Mouse (Mus musculus): Measurements from ENCODE around the gene Zfp93. TPM values are rescaled to one million over a fixed set of nuclear protein-coding genes. Genes with fewer than 3 reads are reported as not detected.

Gene Zfp93
- polyA plus RNA-seq, 1 experiment from 2014 or later, result 7.1 TPM

DNA sequence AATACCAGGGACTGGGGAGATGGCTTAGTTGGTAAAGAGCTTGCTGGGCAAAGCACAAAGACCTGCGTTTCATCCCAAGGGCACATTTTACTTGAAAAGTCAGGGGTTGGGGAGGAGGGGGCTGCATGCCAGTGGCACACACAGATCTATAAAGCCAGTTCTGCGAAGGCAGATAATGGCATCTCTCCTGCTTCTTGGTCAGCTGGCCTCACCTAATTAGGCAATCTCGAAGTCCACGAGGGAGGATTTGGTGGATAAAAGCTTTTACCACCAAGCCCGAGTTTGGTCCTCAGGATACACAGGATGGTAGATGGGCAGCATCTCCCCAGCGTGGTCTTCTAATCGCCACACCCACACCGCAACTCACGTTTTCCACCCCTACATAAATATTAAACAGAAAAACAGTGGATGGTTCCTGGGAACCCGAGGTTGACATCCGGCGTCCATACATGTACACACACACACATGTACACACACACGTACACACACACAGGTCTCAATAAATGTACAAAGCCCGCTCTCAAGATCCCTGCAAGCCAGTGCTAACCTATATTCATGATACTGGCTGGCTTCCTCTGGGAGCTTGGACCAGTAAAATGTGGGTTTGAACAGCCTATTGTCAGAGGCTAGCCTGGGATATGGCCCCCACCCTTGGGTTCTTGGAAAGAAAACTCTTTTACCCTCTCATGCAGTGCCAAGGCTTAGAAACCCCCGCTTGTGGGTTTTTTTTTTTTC is 27.3 kb downstream of the Zfp93 start:
- H3K4me3 ChIP-seq (ENCODE audit: low read depth, low read length), result peak overlapping the region; percentile 75; the same call in 1 of the 2 replicates
- H3K27ac ChIP-seq (ENCODE audit: low read length), result no peak overlapping the region
- H3K9ac ChIP-seq (ENCODE audit: low read depth, low read length), result peak overlapping the region; percentile 84; the same call in 1 of the 2 replicates
- peak overlapping the region; percentile 86; the same call in 1 of the 2 replicates for H3K4me2 ChIP-seq (ENCODE audit: low read length)
- no peak for ATAC-seq
- H3K4me1 ChIP-seq (ENCODE audit: control insufficient read depth, insufficient read depth, low read length), result peaks cover 22% of the 10 kb centered on the region
- peaks cover 43% of the 10 kb centered on the region for H3K36me3 ChIP-seq (ENCODE audit: control insufficient read depth, insufficient read depth, low read length)
- no peaks in the 10 kb centered on the region for H3K27me3 ChIP-seq (ENCODE audit: control insufficient read depth, insufficient read depth, low read depth, low read length)
- WGBS, result 89% methylated on average over 15 of the region's 15 CpGs
- H3K9me3 ChIP-seq (replicated peaks; ENCODE audit: control insufficient read depth, low read length, poor library complexity, severe bottlenecking), result no peaks in the 10 kb centered on the region

DNA sequence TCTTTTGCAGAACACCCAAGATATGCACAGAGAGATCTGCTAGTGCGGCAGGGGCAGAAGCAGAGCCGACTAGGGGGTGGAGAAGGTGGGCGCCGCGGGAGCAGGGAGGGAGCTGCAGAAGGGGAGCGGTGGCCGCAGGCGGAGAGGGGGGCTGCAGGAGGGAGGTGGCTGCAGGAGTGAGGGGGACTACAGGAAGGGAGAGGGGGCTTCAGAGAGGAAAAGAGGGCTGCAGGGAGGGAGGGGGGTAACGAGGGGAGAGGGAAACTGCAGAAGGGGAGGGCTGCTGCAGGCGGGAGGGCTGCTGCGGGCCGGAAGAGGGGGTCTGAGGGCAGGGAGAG is 28.4 kb downstream of the Zfp93 start:
- under 1% methylated on average over 9 of the region's 12 CpGs for WGBS
- peak overlapping the region; percentile 86 for H3K4me2 ChIP-seq (ENCODE audit: low read length)
- no peaks in the 10 kb centered on the region for H3K9me3 ChIP-seq (replicated peaks; ENCODE audit: control insufficient read depth, low read length, poor library complexity, severe bottlenecking)
- peaks cover 45% of the 10 kb centered on the region for H3K36me3 ChIP-seq (ENCODE audit: control insufficient read depth, insufficient read depth, low read length)
- H3K27me3 ChIP-seq (ENCODE audit: control insufficient read depth, insufficient read depth, low read depth, low read length), result no peaks in the 10 kb centered on the region
- peaks cover 22% of the 10 kb centered on the region for H3K4me1 ChIP-seq (ENCODE audit: control insufficient read depth, insufficient read depth, low read length)
- H3K4me3 ChIP-seq (ENCODE audit: low read depth, low read length), result peak overlapping the region; percentile 75
- peak overlapping the region; percentile 84 for H3K9ac ChIP-seq (ENCODE audit: low read depth, low read length)
- peak overlapping the region; percentile 93 for H3K27ac ChIP-seq (ENCODE audit: low read length)
- ATAC-seq, result no peak

DNA sequence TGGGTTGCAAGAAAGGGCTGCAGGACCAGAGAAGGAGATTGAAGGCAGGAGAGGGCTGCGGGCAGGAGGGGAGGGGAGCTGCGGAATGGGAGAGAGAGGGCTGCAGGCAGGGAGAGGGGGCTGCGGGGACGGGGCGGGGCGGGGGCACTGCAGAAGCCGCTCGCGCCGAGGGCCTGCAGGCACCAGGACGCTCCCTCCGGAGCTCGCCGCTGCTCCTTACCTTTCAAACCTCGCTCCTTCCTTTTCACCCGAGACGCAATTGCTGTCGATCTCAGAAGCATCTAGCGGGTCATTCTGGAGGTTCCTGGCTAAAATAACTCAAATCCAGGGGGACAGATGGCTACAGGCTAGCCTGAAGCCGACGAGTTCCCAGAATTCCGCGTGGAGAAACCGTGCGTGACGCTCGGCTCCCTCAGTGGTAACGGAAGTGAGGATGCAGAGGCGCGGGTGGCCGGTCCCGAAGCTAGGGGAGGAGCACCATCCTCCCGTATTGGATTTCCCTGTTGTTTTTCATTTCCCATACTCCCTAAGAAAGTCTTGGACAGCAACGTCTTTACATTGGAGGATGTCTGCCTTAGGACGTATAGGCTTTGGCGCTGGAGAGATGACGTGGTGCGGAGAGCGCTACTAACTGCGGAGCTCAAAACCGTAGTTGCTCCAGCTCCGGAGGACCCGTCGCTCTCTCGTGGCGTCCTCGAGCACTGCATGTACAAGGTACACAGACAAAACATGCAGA is 28.9 kb downstream of the Zfp93 start:
- Histone ChIP-seq H3K36me3 (ENCODE audit: control insufficient read depth, insufficient read depth, low read length) (peaks cover 44% of the 10 kb centered on the region), H3K27me3 (ENCODE audit: control insufficient read depth, insufficient read depth, low read depth, low read length) (no peaks in the 10 kb centered on the region), H3K4me2 (ENCODE audit: low read length) (peak overlapping the region; percentile 86), H3K27ac (ENCODE audit: low read length) (peak overlapping the region; percentile 93), H3K9ac (ENCODE audit: low read depth, low read length) (peak overlapping the region; percentile 84), H3K4me3 (ENCODE audit: low read depth, low read length) (peak overlapping the region; percentile 75), H3K4me1 (ENCODE audit: control insufficient read depth, insufficient read depth, low read length) (peaks cover 22% of the 10 kb centered on the region), H3K9me3 (replicated peaks; ENCODE audit: control insufficient read depth, low read length, poor library complexity, severe bottlenecking) (no peaks in the 10 kb centered on the region)
- under 1% methylated on average over 44 of the region's 47 CpGs for WGBS
- ATAC-seq, result peak; percentile 95

DNA sequence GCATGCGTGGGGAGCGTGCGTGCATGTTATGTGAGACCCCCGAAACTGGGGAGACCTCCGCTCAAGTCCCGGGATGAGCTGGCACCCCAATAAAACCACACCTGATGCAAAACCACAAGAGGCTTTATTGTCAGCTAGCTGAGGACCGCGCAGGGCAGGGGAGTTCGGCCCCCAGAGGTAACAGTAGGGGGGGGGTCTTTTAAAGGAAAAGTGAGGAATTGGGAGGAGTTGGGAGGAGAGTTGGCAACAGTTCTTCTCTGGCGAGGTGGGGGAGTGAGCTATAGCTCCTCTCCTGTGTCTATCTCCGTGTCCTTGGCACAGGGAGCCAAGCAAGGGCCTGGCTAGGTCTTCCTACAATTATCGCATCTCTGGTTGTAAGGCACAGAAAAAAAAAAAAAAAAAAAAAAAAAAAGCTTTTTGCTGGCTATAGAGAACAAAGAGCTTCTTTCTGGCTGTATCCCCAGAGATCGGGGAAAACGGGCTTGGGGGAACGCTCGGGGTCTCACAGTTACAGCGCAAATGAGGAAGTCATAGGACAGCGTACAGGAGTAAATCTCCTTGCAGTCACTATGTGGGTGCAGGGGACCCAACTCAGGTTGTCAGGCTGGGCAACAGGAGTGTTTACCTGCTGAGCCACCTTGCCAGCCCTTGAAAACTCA is 29.7 kb downstream of the Zfp93 start:
- Histone ChIP-seq H3K36me3 (ENCODE audit: control insufficient read depth, insufficient read depth, low read length) (peaks cover 39% of the 10 kb centered on the region), H3K27me3 (ENCODE audit: control insufficient read depth, insufficient read depth, low read depth, low read length) (no peaks in the 10 kb centered on the region), H3K9me3 (replicated peaks; ENCODE audit: control insufficient read depth, low read length, poor library complexity, severe bottlenecking) (no peaks in the 10 kb centered on the region), H3K4me3 (ENCODE audit: low read depth, low read length) (peak overlapping the region; percentile 75), H3K27ac (ENCODE audit: low read length) (peak overlapping the region; percentile 93), H3K4me2 (ENCODE audit: low read length) (peak overlapping the region; percentile 86), H3K9ac (ENCODE audit: low read depth, low read length) (peak overlapping the region; percentile 84), H3K4me1 (ENCODE audit: control insufficient read depth, insufficient read depth, low read length) (peaks cover 22% of the 10 kb centered on the region)
- peak; percentile 56 for ATAC-seq
- WGBS, result 1% methylated on average over 18 of the region's 18 CpGs

DNA sequence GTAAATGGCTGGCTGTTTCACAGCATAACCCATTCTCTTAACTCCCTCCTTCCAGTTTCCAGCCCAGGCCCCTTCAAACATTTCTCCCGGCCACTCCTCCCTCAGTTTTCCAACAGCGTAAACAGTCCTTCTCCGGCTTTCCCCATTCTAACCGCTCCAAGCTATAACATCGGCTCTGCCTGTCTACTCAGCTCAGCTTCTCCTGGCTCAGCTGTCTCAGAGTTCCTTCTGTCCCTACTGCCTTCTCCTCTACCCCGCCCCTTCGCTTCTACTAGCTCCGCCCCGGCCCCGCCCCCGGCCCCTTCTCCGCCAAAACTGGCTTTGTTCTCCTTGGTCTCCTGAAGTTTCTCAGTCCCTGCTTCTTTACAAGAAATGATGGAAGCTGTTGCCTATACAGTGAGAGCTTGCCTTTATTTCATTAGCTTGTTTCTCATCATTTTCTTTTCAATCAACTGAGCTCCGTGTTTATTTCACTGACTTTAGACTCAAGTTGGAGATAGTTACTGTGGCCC is 30.6 kb downstream of the Zfp93 start, which contains the start of gene Zfp61:
TSS of gene Zfp61 (minus strand) at position 462 of the 512 bp plus-strand sequence.
- ATAC-seq, result no peak
- peak within 1 kb of the TSS; percentile 84; the same call in 1 of the 2 replicates for H3K9ac ChIP-seq (ENCODE audit: low read depth, low read length)
- no peaks in the 10 kb centered on the region for H3K9me3 ChIP-seq (replicated peaks; ENCODE audit: control insufficient read depth, low read length, poor library complexity, severe bottlenecking)
- H3K4me1 ChIP-seq (ENCODE audit: control insufficient read depth, insufficient read depth, low read length), result peaks cover 22% of the 10 kb centered on the region
- H3K4me3 ChIP-seq (ENCODE audit: low read depth, low read length), result peak within 1 kb of the TSS; percentile 75
- H3K27me3 ChIP-seq (ENCODE audit: control insufficient read depth, insufficient read depth, low read depth, low read length), result no peaks in the 10 kb centered on the region
- H3K36me3 ChIP-seq (ENCODE audit: control insufficient read depth, insufficient read depth, low read length), result peaks cover 30% of the 10 kb centered on the region
- peak within 1 kb of the TSS; percentile 86 for H3K4me2 ChIP-seq (ENCODE audit: low read length)
- no peak within 1 kb of the TSS; the same call in 1 of the 2 replicates for H3K27ac ChIP-seq (ENCODE audit: low read length)
- WGBS, result 0% methylated on average over 13 of the region's 13 CpGs

DNA sequence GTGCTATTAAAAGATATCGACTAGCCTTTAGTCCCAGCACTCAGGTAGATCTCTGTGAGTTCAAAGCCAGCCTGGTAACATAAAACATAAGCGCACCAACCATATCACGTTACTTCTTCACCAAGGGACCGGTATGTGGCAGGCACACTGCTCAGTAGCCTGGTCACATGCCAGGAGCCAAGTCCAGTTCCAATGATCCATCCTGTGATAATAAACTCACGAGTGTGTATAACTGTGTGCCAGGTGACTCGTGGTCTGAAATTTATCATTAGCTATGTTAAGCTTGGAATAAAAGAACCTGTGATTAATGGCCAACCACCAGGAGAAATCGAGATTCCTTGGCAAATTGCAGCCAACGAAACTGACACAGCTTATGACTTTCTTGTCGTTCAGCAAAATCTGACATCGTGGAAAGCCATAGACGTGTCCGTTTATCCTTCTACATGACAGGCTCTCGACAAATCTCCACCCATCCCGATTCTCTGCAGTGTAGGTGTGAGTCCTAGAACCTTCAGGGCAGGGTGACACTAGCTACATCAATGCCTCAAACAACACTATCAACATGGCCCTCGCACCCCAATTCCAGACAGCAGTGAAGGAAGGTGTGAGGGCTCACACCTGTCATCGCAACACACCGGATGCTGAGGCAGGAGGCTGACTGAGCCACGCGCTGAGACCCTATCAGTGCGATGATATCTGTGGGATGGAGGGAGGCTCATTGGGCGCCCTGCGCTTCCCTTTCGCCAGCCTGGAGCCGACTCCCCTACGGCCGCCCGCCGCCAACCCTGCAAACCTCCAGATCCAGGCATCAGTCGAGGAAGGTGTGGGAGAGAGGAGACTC is 45.7 kb downstream of the Zfp93 start:
- H3K9ac ChIP-seq (ENCODE audit: low read depth, low read length), result peak overlapping the region; percentile 96
- peak overlapping the region; percentile 86 for H3K27ac ChIP-seq (ENCODE audit: low read length)
- 28% methylated on average over 29 of the region's 29 CpGs for WGBS
- H3K4me2 ChIP-seq (ENCODE audit: low read length), result peak overlapping the region; percentile 83
- H3K27me3 ChIP-seq (ENCODE audit: control insufficient read depth, insufficient read depth, low read depth, low read length), result no peaks in the 10 kb centered on the region
- peaks cover 6% of the 10 kb centered on the region for H3K36me3 ChIP-seq (ENCODE audit: control insufficient read depth, insufficient read depth, low read length)
- no peaks in the 10 kb centered on the region for H3K9me3 ChIP-seq (replicated peaks; ENCODE audit: control insufficient read depth, low read length, poor library complexity, severe bottlenecking)
- H3K4me3 ChIP-seq (ENCODE audit: low read depth, low read length), result peak overlapping the region; percentile 76
- H3K4me1 ChIP-seq (ENCODE audit: control insufficient read depth, insufficient read depth, low read length), result peaks cover 4% of the 10 kb centered on the region; the same call in 1 of the 2 replicates
- ATAC-seq, result peak; percentile 59

DNA sequence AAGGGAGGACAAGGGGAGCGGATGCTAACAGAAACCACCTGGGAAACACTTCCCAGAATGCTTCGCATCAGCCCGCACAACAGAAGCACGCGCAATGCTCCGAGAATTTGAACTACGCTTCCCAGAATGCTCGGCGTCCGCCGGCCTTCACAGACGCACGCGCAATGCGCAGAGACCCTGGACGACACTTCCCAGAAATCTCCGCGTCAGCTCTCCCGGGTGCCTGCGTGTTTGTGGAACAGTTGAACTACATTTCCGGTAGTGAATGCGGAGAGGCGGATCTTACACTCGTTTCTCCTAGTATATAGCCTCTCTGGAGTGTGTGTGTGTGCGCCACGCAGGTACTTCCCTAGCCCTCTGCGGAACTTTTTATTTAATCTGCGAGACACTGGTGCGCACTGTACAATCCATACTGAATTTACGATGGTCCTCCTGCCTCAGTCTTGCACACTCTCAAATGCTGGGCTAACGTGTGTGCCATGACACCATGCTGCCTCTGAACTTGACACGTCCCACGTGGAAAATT is 46.4 kb downstream of the Zfp93 start, which contains the start of gene Zfp94:
TSS of gene Zfp94 (minus strand) at position 100 of the 526 bp plus-strand sequence.
- peak; percentile 95 for ATAC-seq
- Histone ChIP-seq H3K4me1 (ENCODE audit: control insufficient read depth, insufficient read depth, low read length) (peaks cover 4% of the 10 kb centered on the region; the same call in 1 of the 2 replicates), H3K36me3 (ENCODE audit: control insufficient read depth, insufficient read depth, low read length) (no peaks in the 10 kb centered on the region), H3K27me3 (ENCODE audit: control insufficient read depth, insufficient read depth, low read depth, low read length) (no peaks in the 10 kb centered on the region), H3K9me3 (replicated peaks; ENCODE audit: control insufficient read depth, low read length, poor library complexity, severe bottlenecking) (no peaks in the 10 kb centered on the region), H3K9ac (ENCODE audit: low read depth, low read length) (peak within 1 kb of the TSS; percentile 96), H3K4me2 (ENCODE audit: low read length) (peak within 1 kb of the TSS; percentile 83), H3K4me3 (ENCODE audit: low read depth, low read length) (peak within 1 kb of the TSS; percentile 76), H3K27ac (ENCODE audit: low read length) (peak within 1 kb of the TSS; percentile 86)
- under 1% methylated on average over 33 of the region's 33 CpGs for WGBS

DNA sequence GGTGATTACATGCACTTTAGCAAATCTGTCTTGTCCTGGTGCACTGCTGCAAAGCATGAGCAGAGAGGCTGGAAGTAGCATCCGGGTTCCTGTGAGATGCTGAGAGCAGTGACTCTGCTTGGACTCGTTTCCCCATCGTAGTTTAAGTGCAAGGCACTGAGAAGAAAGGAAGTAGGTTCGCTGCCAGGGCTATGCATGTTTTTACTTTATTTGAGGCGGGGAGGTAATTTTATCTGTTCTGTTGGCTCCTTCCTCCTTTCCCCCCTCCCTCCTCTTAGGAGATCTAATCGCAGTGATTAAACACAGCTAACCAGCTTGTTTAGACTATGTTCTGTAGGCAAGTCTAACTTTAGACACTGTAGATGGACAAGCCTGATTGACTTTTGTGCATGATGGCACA is 48.7 kb downstream of the Zfp93 start:
- peaks cover 4% of the 10 kb centered on the region; the same call in 1 of the 2 replicates for H3K4me1 ChIP-seq (ENCODE audit: control insufficient read depth, insufficient read depth, low read length)
- H3K4me2 ChIP-seq (ENCODE audit: low read length), result no peak overlapping the region
- H3K9me3 ChIP-seq (replicated peaks; ENCODE audit: control insufficient read depth, low read length, poor library complexity, severe bottlenecking), result peaks cover 3% of the 10 kb centered on the region; the same call in 1 of the 2 replicates
- no peak overlapping the region for H3K9ac ChIP-seq (ENCODE audit: low read depth, low read length)
- no peaks in the 10 kb centered on the region for H3K36me3 ChIP-seq (ENCODE audit: control insufficient read depth, insufficient read depth, low read length)
- WGBS, result 79% methylated on average over 6 of the region's 6 CpGs
- no peak overlapping the region for H3K27ac ChIP-seq (ENCODE audit: low read length)
- ATAC-seq, result no peak
- H3K27me3 ChIP-seq (ENCODE audit: control insufficient read depth, insufficient read depth, low read depth, low read length), result no peaks in the 10 kb centered on the region
- H3K4me3 ChIP-seq (ENCODE audit: low read depth, low read length), result no peak overlapping the region

All from midbrain, embryonic 16.5 days (tissue).